Mouse (Mus musculus) gastrocnemius, postnatal 14 days (tissue): ENCODE data around the gene Iqgap3. TPM values are rescaled to one million over a fixed set of nuclear protein-coding genes. Genes with fewer than 3 reads are reported as not detected.

ENCODE experiments used
- DNase-seq: peaks from one replicate; pipeline ENCODE4 v3.0.0; 2021; ENCODE audit warnings: mixed read lengths
- intact Hi-C: fragments of 180-260 bp; cut with DNase I; formaldehyde crosslinking; loops from one replicate; pipeline ENCODE4 v1.15.1; 2025; ENCODE audit warnings: low total_unique reads
- long read RNA-seq, 2 experiments: library from polyadenylated mRNA; stranded (forward); transcript quantifications; one replicate each; pipeline ENCODE4 v2.0.0; 2021
- total RNA-seq, 2 experiments: library from RNA; stranded (reverse); gene quantifications; 2 replicates each; pipeline ENCODE4 v1.2.3; 2021

Gene Iqgap3
- total RNA-seq, result 1 to 10 TPM; 2.5 to 2.7 TPM
- long read RNA-seq, experiment 1, full-length matches to known transcripts, result 1 of 3 reads
- long read RNA-seq, experiment 1, partial matches to known transcripts, result 1 of 3 reads
- long read RNA-seq, experiment 1, other reads (novel, unspliced or antisense), result 1 of 3 reads
- long read RNA-seq, experiment 2, result 0 reads

GRCm38 (mm10) chr3:88081345-88082223 lies at the start of gene Iqgap3:
Gene Iqgap3, plus strand, starts transcription at chr3:88081971.
- intact Hi-C loops, result no loop called here
- peak; percentile 93 for DNase-seq

GRCm38 (mm10) chr3:88033506-88033905 lies 48.3 kb upstream of the Iqgap3 start:
- DNase-seq, result no peak
- intact Hi-C loops, result no loop called here

- intact Hi-C loops, result no loop called here
- no peak for DNase-seq
Measured at GRCm38 (mm10) chr3:88035561-88036293, 46.0 kb upstream of the Iqgap3 start.

GRCm38 (mm10) chr3:88042661-88043421 lies 38.9 kb upstream of the Iqgap3 start, which contains the start of gene Gpatch4:
Gene Gpatch4, plus strand, starts transcription at chr3:88043108.
- intact Hi-C loops, result no loop called here
- DNase-seq, result peak; percentile 84

GRCm38 (mm10) chr3:88049532-88049931 lies 32.2 kb upstream of the Iqgap3 start:
- DNase-seq, result no peak
- intact Hi-C loops, result no loop called here

- no peak for DNase-seq
- intact Hi-C loops, result loop anchor here (10.0 kb wide), 1 partner anchor 112 kb away; the partner anchor contains the start of gene Crabp2
Measured at GRCm38 (mm10) chr3:88057030-88057429, 24.7 kb upstream of the Iqgap3 start.

- peak; percentile 87 for DNase-seq
- intact Hi-C loops, result loop anchor here (10.0 kb wide), 1 partner anchor 113 kb away; the partner anchor contains the start of gene Crabp2
Measured at GRCm38 (mm10) chr3:88057902-88058696, 23.7 kb upstream of the Iqgap3 start, which contains the start of gene Naxe. Gene Naxe, minus strand, starts transcription at chr3:88058495.

- intact Hi-C loops, result no loop called here
Measured at GRCm38 (mm10) chr3:88068386-88068785, 13.4 kb upstream of the Iqgap3 start.

GRCm38 (mm10) chr3:88071783-88072182 lies 10.0 kb upstream of the Iqgap3 start:
- peak; percentile 82 for DNase-seq
- intact Hi-C loops, result loop anchor here (2.0 kb wide), 1 partner anchor 61 kb away; no protein-coding TSS in a partner anchor

More at GRCm38 (mm10) chr3:88068386-88068785, 13.4 kb upstream of the Iqgap3 start:
- no peak for DNase-seq

- no peak for DNase-seq
- intact Hi-C loops, result loop anchor here (2.0 kb wide), 1 partner anchor 63 kb away; no protein-coding TSS in a partner anchor
Measured at GRCm38 (mm10) chr3:88073631-88074030, 8.1 kb upstream of the Iqgap3 start.

GRCm38 (mm10) chr3:88074351-88074750 lies 7.4 kb upstream of the Iqgap3 start:
- no peak for DNase-seq
- intact Hi-C loops, result no loop called here

- DNase-seq, result no peak
- intact Hi-C loops, result no loop called here
Measured at GRCm38 (mm10) chr3:88074766-88075165, 7.0 kb upstream of the Iqgap3 start.

- DNase-seq, result no peak
- intact Hi-C loops, result no loop called here
Measured at GRCm38 (mm10) chr3:88077441-88077840, 4.3 kb upstream of the Iqgap3 start.

GRCm38 (mm10) chr3:88078204-88078603 lies 3.6 kb upstream of the Iqgap3 start, which contains the start of gene Ttc24:
Gene Ttc24, minus strand, starts transcription at chr3:88078304.
- intact Hi-C loops, result no loop called here
- DNase-seq, result no peak

GRCm38 (mm10) chr3:88082224-88082618 lies 450 bp downstream of the Iqgap3 start:
- DNase-seq, result no peak
- intact Hi-C loops, result no loop called here

GRCm38 (mm10) chr3:88082663-88083062 lies 892 bp downstream of the Iqgap3 start:
- intact Hi-C loops, result no loop called here
- DNase-seq, result no peak

- DNase-seq, result no peak
- intact Hi-C loops, result no loop called here
Measured at GRCm38 (mm10) chr3:88084001-88084400, 2.2 kb downstream of the Iqgap3 start.

GRCm38 (mm10) chr3:88085459-88085858 lies 3.7 kb downstream of the Iqgap3 start:
- DNase-seq, result no peak
- intact Hi-C loops, result loop anchor here (5.0 kb wide), 1 partner anchor 97 kb away; no protein-coding TSS in a partner anchor
